Mouse (Mus musculus) olfactory bulb, adult 2 months (tissue): ENCODE data around the gene Rin1.

Experiments
- CTCF ChIP-seq: fragments of 200-500 bp; IDR thresholded peaks from 2 replicates; pipeline ENCODE4 v1.5.1; 2012; ENCODE audit warnings: low read depth, mild to moderate bottlenecking, low read length, moderate library complexity; ENCODE audit not compliant: insufficient read depth
- POLR2A ChIP-seq: fragments of 200-500 bp; IDR thresholded peaks from 2 replicates; pipeline ENCODE4 v1.6.1; 2012; ENCODE audit warnings: mild to moderate bottlenecking, low read depth, low read length, moderate library complexity; ENCODE audit not compliant: insufficient read depth

GRCm38 (mm10) chr19:5067040-5067799 is 16.9 kb downstream of the Rin1 start:
- TF ChIP-seq CTCF, result no peak
- TF ChIP-seq POLR2A, result no peak
